Mouse (Mus musculus) inflammation-experienced regulatory T-cells, adult 6 months (primary cell): ENCODE data around the gene Auts2. TPM values are rescaled to one million over a fixed set of nuclear protein-coding genes. Genes with fewer than 3 reads are reported as not detected.

Experiments used
- ATAC-seq: one replicate; pipeline ENCODE4 v1.8.0; 2017
- polyA plus RNA-seq, 3 experiments: library from polyadenylated mRNA; unstranded; fragments of 100-300 nt; shearing (Covaris generic); gene quantifications; one replicate each; pipeline ENCODE4 v1.2.1; 2017

The Auts2 gene
- polyA plus RNA-seq, 3 experiments from 2014 or later, result not detected

DNA sequence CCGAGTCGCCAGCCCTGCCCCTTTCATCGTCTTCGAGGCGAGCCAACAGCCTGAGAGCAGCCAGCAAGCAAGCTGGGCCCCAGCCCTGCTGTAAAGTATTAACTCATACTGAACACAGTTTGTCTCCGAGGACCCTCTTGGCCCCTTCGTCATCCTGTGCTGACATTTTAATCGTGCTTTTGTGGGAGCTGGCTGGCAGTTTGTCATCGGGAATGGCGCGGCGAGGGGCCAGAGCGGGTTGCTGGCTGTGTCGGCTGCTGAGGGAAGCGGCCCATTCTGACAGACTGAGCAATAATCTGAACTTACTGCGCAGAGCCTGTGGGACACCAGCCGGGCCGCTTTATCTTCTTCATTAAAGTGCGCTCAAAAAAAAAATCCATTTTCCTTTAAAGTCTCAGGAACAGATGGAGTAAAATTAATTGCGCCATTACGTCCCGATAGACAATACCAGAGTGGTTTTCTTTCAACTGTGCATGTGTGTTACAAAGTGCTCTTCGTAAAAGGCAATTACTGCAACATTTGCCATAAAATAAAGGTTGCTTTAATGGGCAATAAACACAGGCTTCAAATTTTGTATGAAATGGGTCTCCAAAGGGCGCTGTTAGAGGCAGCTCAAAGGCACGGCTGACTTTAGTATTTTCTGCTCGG is 957.3 kb downstream of the Auts2 start:
- ATAC-seq, result no peak

DNA sequence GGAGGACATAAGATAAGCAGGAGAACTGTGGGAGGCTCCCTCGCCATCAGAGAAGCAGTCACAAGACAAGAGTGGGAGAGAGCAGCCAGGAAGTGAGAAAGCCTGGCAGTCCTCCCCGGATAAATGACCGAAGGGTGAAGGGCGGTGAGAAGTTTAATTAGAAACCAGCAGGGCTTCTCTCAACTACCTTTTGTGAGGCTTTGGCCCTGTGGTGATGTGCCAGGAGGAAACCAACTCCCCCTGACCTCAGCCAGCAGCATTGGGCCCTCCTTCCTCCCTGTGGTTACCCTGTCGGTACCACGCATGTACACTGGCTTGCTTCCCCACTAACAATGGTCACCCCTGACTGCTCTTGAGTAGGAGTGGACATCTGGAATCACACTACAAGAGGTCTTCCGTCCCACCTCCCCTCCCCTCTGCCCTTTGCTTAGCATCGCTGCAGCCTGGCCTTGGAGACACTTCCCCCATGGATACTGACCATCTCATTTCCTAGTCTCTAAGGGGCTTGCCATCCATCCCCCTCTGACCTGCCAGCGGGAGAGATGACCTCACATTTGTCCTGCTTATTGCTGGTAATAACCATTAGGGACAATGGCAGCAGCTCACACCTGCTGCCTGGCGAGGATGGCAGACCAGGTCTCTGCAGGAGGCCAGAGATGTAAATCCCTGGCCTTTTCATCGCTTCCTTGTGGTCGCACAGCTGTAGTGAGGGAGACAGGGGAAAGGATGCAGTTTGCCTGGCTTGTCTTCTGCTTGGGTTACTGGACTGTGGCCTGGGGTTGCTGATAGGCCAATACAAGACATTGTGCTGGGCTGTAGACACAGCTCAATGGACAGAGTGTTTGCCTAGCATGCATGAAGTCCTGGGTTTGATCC is 958.6 kb downstream of the Auts2 start:
- ATAC-seq, result no peak

DNA sequence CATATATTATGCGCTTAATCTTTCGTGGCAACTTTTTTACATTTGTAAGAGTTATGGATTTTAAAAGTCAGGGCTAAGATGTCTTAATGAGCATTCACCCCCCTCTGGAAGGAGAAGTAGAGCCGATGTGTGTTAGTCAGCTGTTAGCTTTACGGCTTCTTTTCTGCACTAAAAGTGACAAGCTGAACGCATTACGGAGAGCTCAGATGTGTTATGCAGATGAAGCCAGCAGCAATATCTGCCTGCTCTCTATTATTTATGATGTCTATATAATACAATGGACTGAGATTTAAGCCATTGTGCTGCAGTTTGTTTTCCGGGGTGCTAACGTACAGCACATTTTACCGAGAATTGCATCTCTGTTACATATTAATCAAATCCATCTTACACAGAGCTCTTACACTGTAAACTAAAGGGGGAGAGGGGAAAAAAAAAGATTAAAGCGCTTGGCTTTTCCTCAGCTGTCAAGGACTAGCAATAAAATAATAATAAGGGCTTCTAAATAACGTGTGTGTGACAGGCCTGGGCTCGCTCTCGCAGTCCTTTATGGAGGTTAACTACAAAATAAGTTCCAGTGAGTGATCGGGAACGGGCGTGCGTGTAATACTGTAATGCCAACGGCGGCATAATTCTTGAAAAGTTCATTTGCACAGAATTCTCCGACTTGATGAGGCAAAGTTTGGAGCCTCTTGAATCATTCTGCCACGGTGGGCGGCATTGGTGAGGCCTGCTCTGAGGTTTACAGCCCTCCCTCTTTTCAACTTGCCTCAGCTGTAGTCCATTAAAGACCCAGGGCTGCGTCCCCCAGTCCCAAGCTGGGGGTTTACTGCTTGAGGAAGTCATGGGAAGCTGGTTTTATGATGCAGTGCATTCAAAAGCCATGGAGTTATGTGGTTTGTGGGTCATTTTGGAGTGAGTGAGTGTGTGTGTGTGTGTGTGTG is 961.8 kb downstream of the Auts2 start:
- no peak for ATAC-seq

DNA sequence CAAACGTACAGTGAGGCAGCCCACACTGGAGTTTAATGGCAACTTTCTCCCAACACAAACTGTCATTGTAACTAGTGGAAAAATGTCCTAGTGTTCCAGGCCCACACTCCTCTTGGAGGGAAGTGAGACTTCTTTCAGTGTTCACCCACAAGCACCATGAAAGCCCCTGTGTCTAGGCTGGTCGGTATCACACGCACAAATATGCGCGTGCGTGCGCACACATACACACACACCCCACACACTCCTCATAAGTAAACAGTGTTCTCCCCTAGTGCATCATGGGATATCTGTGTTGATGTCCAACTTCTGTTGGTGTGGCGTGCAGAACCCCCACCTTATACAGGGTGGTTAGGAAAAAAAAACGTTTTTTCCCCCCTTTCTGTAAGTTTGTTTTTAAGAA is 964.4 kb downstream of the Auts2 start:
- no peak for ATAC-seq

- no peak for ATAC-seq
Measured at GRCm38 (mm10) chr5:131575733-131576265, 967.3 kb downstream of the Auts2 start.

DNA sequence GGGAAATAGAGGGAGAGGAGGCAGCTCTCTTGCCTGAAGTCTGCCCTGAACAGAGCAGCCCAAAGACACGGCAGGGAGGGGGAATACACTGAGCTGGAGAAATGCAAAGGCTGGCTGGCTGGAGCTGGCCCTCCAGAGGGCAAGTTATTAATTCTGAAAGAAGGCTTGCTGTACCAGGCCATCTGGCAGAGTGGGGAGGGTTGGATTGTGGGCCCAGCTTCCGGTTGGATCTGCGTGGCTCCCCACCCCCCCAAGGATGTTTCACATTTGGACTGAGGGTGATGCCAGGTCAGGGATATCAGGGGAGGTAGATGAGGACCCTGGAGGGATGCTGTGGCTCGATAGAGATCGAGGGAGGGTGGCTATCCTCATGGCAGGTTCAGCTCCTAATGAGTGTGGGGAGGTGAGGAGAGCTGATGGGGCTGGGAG is 968.0 kb downstream of the Auts2 start:
- no peak for ATAC-seq

GRCm38 (mm10) chr5:131574469-131575085 is 968.6 kb downstream of the Auts2 start:
- ATAC-seq, result no peak

DNA sequence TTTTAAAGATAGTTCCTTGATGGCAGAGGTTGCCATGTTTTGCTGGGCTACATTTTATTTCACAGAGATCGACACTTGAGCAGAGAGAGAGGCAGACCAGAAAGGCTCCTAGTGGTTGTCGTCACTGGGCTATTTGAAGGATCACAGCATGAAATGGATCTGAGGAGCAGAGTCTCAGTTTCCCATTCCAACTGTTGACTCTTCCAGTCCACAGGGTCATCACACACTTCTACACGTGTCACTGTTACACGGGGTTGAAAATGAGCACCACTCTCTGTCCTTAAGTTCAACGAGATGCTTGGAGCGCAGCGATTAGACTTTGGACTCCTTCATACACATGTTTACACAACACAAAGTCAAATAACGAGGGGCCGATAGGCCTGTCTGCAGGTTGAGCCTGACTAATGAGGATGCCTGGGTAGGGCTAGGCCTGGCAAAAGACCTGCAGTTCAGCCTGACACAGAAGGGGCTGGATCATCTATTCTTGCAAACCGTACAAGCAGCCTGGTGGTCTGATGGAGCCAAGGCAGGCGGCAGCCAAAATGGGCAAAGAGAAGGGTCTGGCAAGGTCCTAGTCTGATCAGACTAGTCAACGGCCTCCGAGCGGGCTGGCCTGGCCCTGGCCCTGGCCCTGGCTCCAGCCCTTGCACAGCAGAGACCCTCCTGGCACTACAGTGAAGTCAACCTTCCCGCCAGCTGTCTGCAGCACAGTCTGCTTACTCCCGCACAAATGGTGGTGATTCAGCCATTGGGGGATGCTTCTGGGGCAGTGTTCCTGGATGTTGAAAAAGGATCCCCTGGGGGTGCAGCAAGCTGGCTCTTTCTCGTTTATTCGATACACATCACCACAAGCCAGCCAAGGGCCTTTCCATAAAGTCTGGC is 969.6 kb downstream of the Auts2 start:
- no peak for ATAC-seq

DNA sequence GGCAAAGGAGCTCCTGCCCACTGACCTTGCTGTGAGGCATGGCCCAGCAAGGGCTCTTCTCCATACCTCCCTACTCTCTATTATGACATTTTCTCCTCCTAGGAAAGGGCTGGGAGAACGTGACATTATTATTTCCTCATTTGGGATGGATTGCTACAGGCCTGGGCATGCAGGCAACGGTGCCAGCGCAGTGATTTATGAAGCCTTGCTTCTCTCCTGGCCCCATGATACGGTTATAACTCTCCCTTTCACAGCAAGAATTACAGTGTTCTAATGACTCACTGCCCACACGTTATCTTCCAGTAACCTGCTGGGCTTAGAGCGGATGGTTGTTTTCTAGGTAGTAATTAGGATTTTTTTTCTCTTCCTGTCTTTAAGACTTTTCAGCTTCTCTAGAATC is 977.1 kb downstream of the Auts2 start:
- ATAC-seq, result no peak

DNA sequence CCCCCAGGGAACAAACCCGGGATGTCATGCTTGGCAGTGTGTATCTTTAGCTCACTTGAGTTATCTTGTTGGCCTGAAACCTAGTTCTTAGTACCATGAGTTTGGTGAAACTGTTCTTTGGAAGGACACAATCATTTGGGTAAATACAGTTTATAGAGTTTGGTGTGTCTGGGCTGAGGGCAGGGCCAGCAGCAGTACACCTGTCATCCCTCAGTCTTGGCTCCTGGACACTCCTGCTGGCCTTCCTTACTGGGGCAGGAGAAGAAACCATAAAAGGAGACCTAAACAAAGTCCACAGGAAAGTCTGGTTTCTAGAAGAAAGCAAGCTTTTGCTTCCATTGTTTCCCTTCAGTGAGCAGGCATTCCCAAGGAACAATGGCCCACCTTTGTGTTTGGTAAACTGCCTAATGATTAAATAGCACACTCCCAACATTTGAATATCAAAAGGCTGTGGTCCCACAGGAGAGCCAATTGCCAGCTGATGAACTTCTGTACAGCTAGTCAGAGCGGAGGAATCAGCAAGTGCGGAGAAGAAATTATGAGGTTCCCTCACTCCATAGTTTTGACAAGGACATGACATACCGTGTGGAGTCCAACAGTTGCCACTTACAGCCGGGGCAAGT is 979.4 kb downstream of the Auts2 start:
- no peak for ATAC-seq

DNA sequence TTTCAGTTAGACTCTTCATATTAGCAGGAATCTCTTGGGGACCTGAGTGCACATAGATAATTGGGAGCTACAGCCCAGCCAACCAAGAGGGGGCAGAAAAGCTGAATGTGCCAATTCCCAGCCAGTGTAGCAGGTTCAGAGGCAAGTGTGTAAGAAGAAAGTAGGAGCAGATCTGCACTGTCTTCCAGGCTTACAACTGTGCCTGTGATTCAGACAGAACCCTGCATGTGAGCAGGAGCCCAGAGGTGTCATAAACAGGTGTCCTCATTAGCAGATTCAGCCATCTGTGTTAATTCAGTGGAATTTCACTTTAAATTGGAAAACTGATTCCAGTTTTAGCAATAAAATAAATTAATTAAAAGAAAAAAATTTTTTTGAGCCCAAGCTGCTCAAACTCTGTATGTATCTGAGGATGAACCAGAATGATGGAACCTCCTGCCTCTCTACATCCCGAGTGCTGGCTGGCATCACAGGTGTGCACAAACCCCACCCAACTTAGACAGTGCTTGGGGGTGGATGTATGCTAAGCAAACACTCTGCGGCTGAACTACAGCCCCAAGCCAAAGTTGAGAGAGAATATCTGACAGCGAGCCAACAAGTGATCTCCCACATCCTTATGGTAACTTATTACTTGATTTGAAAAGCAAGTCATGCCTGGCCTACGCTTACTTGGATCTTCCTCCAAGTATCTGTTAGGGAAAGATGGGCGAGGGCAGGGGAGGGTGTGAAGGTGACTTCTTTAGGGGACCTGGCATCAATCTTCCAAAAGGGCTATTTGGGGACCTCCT is 982.2 kb downstream of the Auts2 start:
- no peak for ATAC-seq

- no peak for ATAC-seq
Measured at GRCm38 (mm10) chr5:131558403-131559174, 984.6 kb downstream of the Auts2 start.

- no peak for ATAC-seq
Measured at GRCm38 (mm10) chr5:131557591-131558385, 985.4 kb downstream of the Auts2 start.

- ATAC-seq, result no peak
Measured at GRCm38 (mm10) chr5:131548932-131549563, 994.1 kb downstream of the Auts2 start.

DNA sequence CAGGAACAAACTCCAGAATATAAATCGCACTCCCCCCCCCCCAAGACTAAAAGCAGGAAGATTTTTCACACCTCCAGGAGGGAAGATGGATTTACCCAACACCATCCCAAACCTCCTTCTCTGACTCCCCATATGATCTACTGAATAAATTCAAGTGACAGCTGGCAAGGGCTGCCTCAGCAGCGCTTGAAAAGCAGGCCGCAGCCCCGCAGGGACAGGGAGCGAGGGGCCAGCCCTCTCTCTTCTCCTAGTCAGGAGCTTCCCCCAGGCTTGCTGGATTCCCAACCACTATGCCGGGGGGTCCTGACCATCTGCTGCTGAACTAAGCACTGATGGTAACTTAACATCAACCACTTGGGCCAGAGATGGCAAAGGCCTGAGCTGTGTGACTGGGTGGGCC is 995.2 kb downstream of the Auts2 start:
- no peak for ATAC-seq

GRCm38 (mm10) chr5:131546414-131546813 is 996.7 kb downstream of the Auts2 start:
- ATAC-seq, result no peak

DNA sequence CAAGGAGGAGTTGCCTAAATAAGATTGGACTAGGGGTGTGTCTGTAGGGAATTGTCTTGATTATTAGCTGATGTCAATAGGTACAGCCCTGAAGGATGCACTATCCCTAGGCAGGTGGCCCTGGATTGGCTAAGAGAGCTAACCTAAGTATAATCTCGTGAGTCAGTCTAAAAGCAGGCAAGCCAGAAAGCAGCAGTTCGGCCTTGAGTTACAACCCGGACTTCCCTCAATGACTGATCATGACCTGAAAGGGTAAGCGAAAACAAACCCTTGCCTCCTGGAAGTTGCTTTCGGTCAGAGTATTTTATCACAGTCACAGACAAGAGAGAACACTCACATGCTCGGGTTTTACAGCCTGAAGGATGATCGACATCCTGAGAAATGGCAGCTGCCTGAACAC is 998.8 kb downstream of the Auts2 start:
- no peak for ATAC-seq
